ENCODE assay signal across 8 mouse cellular contexts in genomic region chr11:6388126-6388725, GRCm38 (mm10). TPM values are rescaled to one million over a fixed set of nuclear protein-coding genes. Genes with fewer than 3 reads are reported as not detected.
DNase-seq lines count a peak whose midpoint lies in the region; ATAC-seq and TF ChIP-seq lines count a peak whose summit lies in the region.

No protein-coding gene starts in this region.

- H3K36me3 ChIP-seq in CH12.LX (replicated peaks in 1 of 2; ENCODE audit: control insufficient read depth in 1 of 2, insufficient read depth in 1 of 2, low read length in 1 of 2), result peaks cover 0 to 15% of the 10 kb centered on the region in 2 experiments
- peaks cover 20% of the 10 kb centered on the region for H3K36me3 ChIP-seq in forebrain, embryonic 14.5 days (ENCODE audit: control insufficient read depth, insufficient read depth, low read length)
- H3K36me3 ChIP-seq in liver, embryonic 14.5 days (replicated peaks; ENCODE audit: control insufficient read depth, insufficient read depth, low read depth), result no peaks in the 10 kb centered on the region

- no peaks in the 10 kb centered on the region for H3K27me3 ChIP-seq in CH12.LX (replicated peaks)
- H3K27me3 ChIP-seq in forebrain, embryonic 14.5 days (replicated peaks; ENCODE audit: control insufficient read depth, insufficient read depth, low read length), result no peaks in the 10 kb centered on the region
- H3K27me3 ChIP-seq in liver, embryonic 14.5 days (ENCODE audit: control insufficient read depth, insufficient read depth, low read length), result no peaks in the 10 kb centered on the region

- H3K9ac ChIP-seq in CH12.LX (ENCODE audit: insufficient read depth, low read depth), result peak overlapping the region; percentile 53; the same call in 1 of the 2 replicates
- peak overlapping the region; percentile 97; the same call in 1 of the 2 replicates for H3K9ac ChIP-seq in forebrain, embryonic 14.5 days (ENCODE audit: low read length)
- peak overlapping the region; percentile 73 for H3K9ac ChIP-seq in liver, embryonic 14.5 days (replicated peaks)

- intact Hi-C loops in heart, postnatal 10 days (cut with DNase I), result no loop called here

- no peak for TF ChIP-seq EP300 in CH12.LX (IDR thresholded peaks at IDR 0.05; ENCODE audit: low read length)
- no peak for TF ChIP-seq EP300 in liver, embryonic 14.5 days (IDR thresholded peaks at IDR 0.05; ENCODE audit: low read depth)

- 86% methylated on average over 6 of the region's 6 CpGs for WGBS in forebrain, embryonic 14.5 days
- 75% methylated on average over 6 of the region's 6 CpGs for WGBS in liver, embryonic 14.5 days (ENCODE audit: insufficient replicate concordance)

- no peaks in the 10 kb centered on the region for H3K9me3 ChIP-seq in CH12.LX (replicated peaks; ENCODE audit: low read length)
- no peaks in the 10 kb centered on the region for H3K9me3 ChIP-seq in forebrain, embryonic 14.5 days (replicated peaks; ENCODE audit: control insufficient read depth, low read length)
- H3K9me3 ChIP-seq in liver, embryonic 14.5 days (ENCODE audit: control insufficient read depth, low read length), result no peaks in the 10 kb centered on the region

- no peak for ATAC-seq in forebrain, embryonic 14.5 days
- no peak for ATAC-seq in liver, embryonic 14.5 days (ENCODE audit: insufficient read depth)

- H3K4me3 ChIP-seq in CH12.LX (replicated peaks in 1 of 3; ENCODE audit: low read depth in 2 of 3, low read length in 2 of 3, poor library complexity in 1 of 3), result no peak overlapping the region
- peak overlapping the region; percentile 94; the same call in 1 of the 2 replicates for H3K4me3 ChIP-seq in forebrain, embryonic 14.5 days (ENCODE audit: low read depth, low read length)
- peak overlapping the region; percentile 68 to 82; a peak in 3 of 4 replicates for H3K4me3 ChIP-seq in liver, embryonic 14.5 days (ENCODE audit: insufficient read depth in 1 of 2, low read depth in 2 of 2, low read length in 2 of 2)

- TF ChIP-seq POLR2A in CH12.LX (IDR thresholded peaks at IDR 0.05; ENCODE audit: low read depth, low read length), result no peak

- dilution Hi-C loops in CH12.LX (cut with MboI; ENCODE audit: extremely low pct_ligation_motif_present, extremely low pct_unique_long_range_greater_than_20kb, low sequenced_read_pairs), result no loop called here

- TF ChIP-seq CTCF in CH12.LX (conservative IDR thresholded peaks at IDR 0.05 in 1 of 2, IDR thresholded peaks at IDR 0.05 in 1 of 2; ENCODE audit: low read depth in 2 of 2, low read length in 2 of 2), result no peak
- no peak for TF ChIP-seq CTCF in liver, embryonic 14.5 days (IDR thresholded peaks at IDR 0.05; ENCODE audit: low read depth)

- 0 out of 2 replicates have a peak overlapping the region, but pooled peaks have one; percentile 9 for H3K4me2 ChIP-seq in CH12.LX (ENCODE audit: insufficient read depth, low read depth, poor library complexity, severe bottlenecking)
- H3K4me2 ChIP-seq in forebrain, embryonic 14.5 days (ENCODE audit: low read length), result no peak overlapping the region
- peak overlapping the region; percentile 65 for H3K4me2 ChIP-seq in liver, embryonic 14.5 days (ENCODE audit: low read depth)

- peaks cover 7 to 30% of the 10 kb centered on the region in 2 experiments for H3K4me1 ChIP-seq in CH12.LX (ENCODE audit: control insufficient read depth in 1 of 2, insufficient read depth in 2 of 2)
- peaks cover 13% of the 10 kb centered on the region for H3K4me1 ChIP-seq in forebrain, embryonic 14.5 days (ENCODE audit: control insufficient read depth, insufficient read depth, low read length)
- H3K4me1 ChIP-seq in liver, embryonic 14.5 days (replicated peaks; ENCODE audit: control insufficient read depth in 2 of 2, insufficient read depth in 2 of 2, low read length in 1 of 2), result peaks cover 3 to 23% of the 10 kb centered on the region in 2 experiments; a peak in 3 of 4 replicates

- peak; percentile 85 for DNase-seq in heart, adult 11 months
- DNase-seq in heart, postnatal 10 days, result no peak
- no peak for DNase-seq in CH12.LX (ENCODE audit: extremely low read depth)
- no peak for DNase-seq in forebrain, embryonic 14.5 days (ENCODE audit: low spot score)
- no peak for DNase-seq in liver, embryonic 14.5 days (ENCODE audit: low read depth in 3 of 3, low spot score in 3 of 3)
- no peak for DNase-seq in adrenal gland, adult 8-10 months
- no peak for DNase-seq in adrenal gland, postnatal 10 days
- no peak for DNase-seq in MN1 (ENCODE audit: low spot score)

- H3K27ac ChIP-seq in CH12.LX (ENCODE audit: insufficient read depth, low read depth), result peak overlapping the region; percentile 71; the same call in 1 of the 2 replicates
- peak overlapping the region; percentile 95 for H3K27ac ChIP-seq in forebrain, embryonic 14.5 days (ENCODE audit: low read depth, low read length)
- H3K27ac ChIP-seq in liver, embryonic 14.5 days, result peak overlapping the region; percentile 16

- TF ChIP-seq RAD21 in CH12.LX (IDR thresholded peaks at IDR 0.05; ENCODE audit: low read depth, low read length), result no peak

- in situ Hi-C loops in CH12.LX (cut with MboI; ENCODE audit: low pct_ligation_motif_present, low pct_unique_long_range_greater_than_20kb, low sequenced_read_pairs), result no loop called here

- H3K79me2 ChIP-seq in CH12.LX (replicated peaks; ENCODE audit: control insufficient read depth, extremely low read depth, insufficient read depth, poor library complexity, severe bottlenecking), result peaks cover 37% of the 10 kb centered on the region

TF ChIP-seq in CH12.LX, 34 proteins besides CTCF, POLR2A, EP300 and RAD21:
- TF ChIP-seq ZNF384 (IDR thresholded peaks at IDR 0.05; ENCODE audit: low read depth, low read length) (peak; percentile 58), KAT2A (IDR thresholded peaks at IDR 0.05; ENCODE audit: insufficient replicate concordance, low read length) (no peak), TCF12 (IDR thresholded peaks at IDR 0.05; ENCODE audit: low read depth, low read length) (no peak)
TF ChIP-seq in CH12.LX: peak in this region for 1.

RNA-seq across cellular contexts. Expression of gene Zmiz2, which starts 0.6 kb away (rescaled TPM):
- 10 to 100 TPM; 43.2 to 44.3 TPM for total RNA-seq in heart, postnatal 10 days (2021)
- total RNA-seq in CH12.LX (2012; rRNA removed) (33.1 and 46.3 TPM in 2 replicates), CH12.LX (2014; rRNA removed) (8.5 and 10.6 TPM in 2 replicates)
- 197 and 238 TPM in 2 replicates for polyA plus RNA-seq in CH12.LX (2012; ENCODE audit: insufficient read length, low read depth)
- polyA plus RNA-seq in forebrain, embryonic 14.5 days (2014; fragmentation: Nextera tagmentation; extraction: Ambion mirVana), result 28.6 and 32.6 TPM in 2 replicates
- 7.3 and 9.4 TPM in 2 replicates for polyA plus RNA-seq in liver, embryonic 14.5 days (2012; rRNA removed)
- polyA plus RNA-seq in liver, embryonic 14.5 days (2014; fragmentation: Nextera tagmentation; extraction: Ambion mirVana), result 3.9 and 4.1 TPM in 2 replicates
- 10 to 100 TPM; 51.9 to 66.8 (median 59.9) TPM for total RNA-seq in adrenal gland, adult 8-10 months (2022)
- 10 to 100 TPM; 38.4 to 48.2 TPM for total RNA-seq in adrenal gland, postnatal 10 days (2021)

RNA-seq across cellular contexts. Expression of gene Ppia, which starts 27.0 kb away (rescaled TPM):
- total RNA-seq in heart, postnatal 10 days (2021), result 100 to 1,000 TPM; 943 to 992 TPM
- total RNA-seq in CH12.LX (2012; rRNA removed), result 8,867 and 10,240 TPM in 2 replicates
- 9,428 and 9,904 TPM in 2 replicates for total RNA-seq in CH12.LX (2014; rRNA removed)
- polyA plus RNA-seq in CH12.LX (2012; ENCODE audit: insufficient read length, low read depth), result 5,045 and 5,764 TPM in 2 replicates
- polyA plus RNA-seq in forebrain, embryonic 14.5 days (2014; fragmentation: Nextera tagmentation; extraction: Ambion mirVana), result 4,105 and 4,592 TPM in 2 replicates
- 1,485 and 1,780 TPM in 2 replicates for polyA plus RNA-seq in liver, embryonic 14.5 days (2012; rRNA removed)
- polyA plus RNA-seq in liver, embryonic 14.5 days (2014; fragmentation: Nextera tagmentation; extraction: Ambion mirVana), result 3,165 and 3,291 TPM in 2 replicates
- total RNA-seq in adrenal gland, adult 8-10 months (2022), result 1,000 to 10,000 TPM; 1,457 to 1,759 (median 1,529) TPM
- total RNA-seq in adrenal gland, postnatal 10 days (2021), result 1,000 to 10,000 TPM; 1,588 to 1,631 TPM

RNA-seq across cellular contexts. Expression of gene H2afv, which starts 56.0 kb away (rescaled TPM):
- 10 to 100 TPM; 73.1 to 82.9 TPM for total RNA-seq in heart, postnatal 10 days (2021)
- total RNA-seq in CH12.LX (2012; rRNA removed), result 51.4 and 73.2 TPM in 2 replicates
- 37.8 and 46.6 TPM in 2 replicates for total RNA-seq in CH12.LX (2014; rRNA removed)
- polyA plus RNA-seq in CH12.LX (2012; ENCODE audit: insufficient read length, low read depth), result 63.7 and 67.6 TPM in 2 replicates
- 593 and 826 TPM in 2 replicates for polyA plus RNA-seq in forebrain, embryonic 14.5 days (2014; fragmentation: Nextera tagmentation; extraction: Ambion mirVana)
- polyA plus RNA-seq in liver, embryonic 14.5 days (2012; rRNA removed), result 35.2 and 44.2 TPM in 2 replicates
- 117 and 119 TPM in 2 replicates for polyA plus RNA-seq in liver, embryonic 14.5 days (2014; fragmentation: Nextera tagmentation; extraction: Ambion mirVana)
- total RNA-seq in adrenal gland, adult 8-10 months (2022), result 10 to 100 TPM; 68.9 to 84.3 (median 80.5) TPM
- 10 to 100 TPM; 84.9 to 92.0 TPM for total RNA-seq in adrenal gland, postnatal 10 days (2021)

Comparison
In these comparisons a context has a peak if more than half of its experiments do, and no peak if none do; other contexts are left out.
1. H3K27ac ChIP-seq: peak in every context shown above with its lines; median percentile 95 in forebrain, embryonic 14.5 days; 71 in CH12.LX; 16 in liver, embryonic 14.5 days.
2. H3K4me3 ChIP-seq: peak in forebrain, embryonic 14.5 days (single experiment) and liver, embryonic 14.5 days (2 of 2); none in CH12.LX (0 of 3).
3. RNA of gene Ppia, which starts 27.0 kb away (total RNA-seq): 8,867 to 10,240 TPM in CH12.LX; 1,588 to 1,631 TPM in adrenal gland, postnatal 10 days, 1,457 to 1,759 TPM in adrenal gland, adult 8-10 months and 943 to 992 TPM in heart, postnatal 10 days; every median in the first group is over 4 times any median in the second.
4. Peak in every context shown above with its lines, with median percentiles within 50 percentile points of each other: H3K9ac ChIP-seq.